Mouse (Mus musculus) cerebellum, adult 2 months (tissue): ENCODE measurements around the gene Egfem1. TPM values are rescaled to one million over a fixed set of nuclear protein-coding genes. Genes with fewer than 3 reads are reported as not detected.

ENCODE experiments used
- DNase-seq, 2 experiments: peaks; one replicate each; pipeline ENCODE4 v3.0.0; 2021
- H3K27ac ChIP-seq: fragments of 200-500 bp; 2 replicates; pipeline ENCODE4 v1.5.1; 2012; ENCODE audit warnings: low read length, control low read depth, inconsistent platforms; ENCODE audit not compliant: insufficient read depth
- H3K27me3 ChIP-seq: fragments of 200-500 bp; 2 replicates; pipeline ENCODE4 v1.6.1; 2012; ENCODE audit warnings: inconsistent platforms, mild to moderate bottlenecking, low read length, moderate library complexity; ENCODE audit not compliant: control insufficient read depth, insufficient read depth
- H3K4me1 ChIP-seq: fragments of 200-500 bp; 2 replicates; pipeline ENCODE4 v1.6.1; 2011; ENCODE audit warnings: low read length; ENCODE audit not compliant: control insufficient read depth, insufficient read depth
- H3K4me3 ChIP-seq: fragments of 200-500 bp; replicated peaks from 2 replicates; pipeline ENCODE3; 2011; ENCODE audit warnings: mild to moderate bottlenecking, low read depth, low read length, control low read depth; ENCODE audit not compliant: insufficient read depth
- CTCF ChIP-seq: fragments of 200-500 bp; IDR thresholded peaks from 2 replicates; pipeline ENCODE4 v1.5.1; 2011; ENCODE audit warnings: low read depth, mild to moderate bottlenecking, control low read depth, low read length, moderate library complexity, borderline replicate concordance; ENCODE audit not compliant: insufficient read depth
- POLR2A ChIP-seq: fragments of 200-500 bp; IDR thresholded peaks from 2 replicates; pipeline ENCODE4 v1.6.1; 2011; ENCODE audit warnings: low read length, control low read depth, borderline replicate concordance; ENCODE audit not compliant: insufficient read depth
- WGBS: fragments of 180-500 bp; shearing (Covaris S2); methylation state at CpG from one replicate; pipeline ENCODE4 v1.1.7; 2018; 5-methylcytosine and 5-hydroxymethylcytosine counted together
- polyA plus RNA-seq: library from polyadenylated mRNA; depleted of rRNA; stranded (reverse); fragments of >200 nt; gene quantifications from 2 replicates; pipeline ENCODE4 v1.2.3, GENCODE M21; 2012

Gene Egfem1
- polyA plus RNA-seq, 1 experiment, result 3.6 TPM

DNA sequence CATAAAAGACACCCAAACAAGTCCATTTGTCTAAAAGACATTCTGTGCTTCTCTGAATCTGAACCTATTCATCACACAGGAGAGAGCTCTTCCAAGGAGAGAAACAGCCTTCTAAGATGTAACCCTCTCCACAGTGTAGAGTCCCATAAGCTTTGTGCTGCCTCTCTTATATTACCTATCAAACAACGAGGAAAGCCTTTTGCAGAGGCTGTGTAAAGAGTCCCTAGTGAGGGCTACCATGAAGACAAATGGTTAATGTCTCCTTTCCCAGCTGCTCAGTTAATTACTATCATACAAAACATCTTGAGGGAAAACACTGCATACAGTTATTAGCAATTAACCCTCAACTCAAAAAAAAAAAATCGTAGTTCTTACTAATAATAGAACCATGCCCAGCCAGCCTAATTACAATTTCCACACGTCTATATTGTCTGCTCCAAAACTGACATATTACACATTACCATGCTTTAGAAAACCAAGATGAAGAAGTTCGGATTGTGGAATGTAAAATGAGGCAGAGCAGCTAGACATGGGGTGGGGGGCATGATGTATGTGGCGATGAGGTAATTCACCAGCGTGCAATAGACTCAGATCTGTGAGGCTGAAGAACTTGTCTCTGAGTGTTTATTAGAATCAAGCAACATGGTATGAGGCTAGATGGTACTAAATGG lies 13.3 kb upstream of the Egfem1 start:
- TF ChIP-seq POLR2A (no peak), CTCF (no peak)
- no peaks in the 10 kb centered on the region for H3K27me3 ChIP-seq
- H3K4me1 ChIP-seq, result no peaks in the 10 kb centered on the region
- H3K27ac ChIP-seq, result no peak overlapping the region
- no peak for DNase-seq
- no peak overlapping the region for H3K4me3 ChIP-seq
- 75% methylated on average over 6 of the region's 6 CpGs for WGBS

DNA sequence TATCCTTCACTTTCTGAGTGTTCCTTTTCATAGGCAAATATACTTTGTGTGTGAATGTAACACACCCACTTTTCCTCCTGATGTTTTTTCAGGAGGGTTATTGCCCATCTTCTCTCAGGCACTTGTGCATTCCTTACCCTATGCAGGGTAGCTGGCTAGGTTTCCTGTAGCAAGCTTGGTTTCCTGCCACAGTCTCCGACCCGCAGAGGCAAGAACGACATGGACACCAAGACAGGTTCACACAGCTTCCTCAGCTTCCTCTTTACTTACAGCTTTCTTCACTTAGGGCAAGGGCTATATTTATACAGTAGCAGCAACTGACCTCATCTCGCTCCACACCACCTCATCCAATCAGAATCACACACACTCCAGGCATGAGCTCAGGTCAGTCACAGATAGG lies 10.5 kb upstream of the Egfem1 start:
- 86% methylated on average over 4 of the region's 4 CpGs for WGBS
- TF ChIP-seq CTCF (no peak), POLR2A (no peak)

DNA sequence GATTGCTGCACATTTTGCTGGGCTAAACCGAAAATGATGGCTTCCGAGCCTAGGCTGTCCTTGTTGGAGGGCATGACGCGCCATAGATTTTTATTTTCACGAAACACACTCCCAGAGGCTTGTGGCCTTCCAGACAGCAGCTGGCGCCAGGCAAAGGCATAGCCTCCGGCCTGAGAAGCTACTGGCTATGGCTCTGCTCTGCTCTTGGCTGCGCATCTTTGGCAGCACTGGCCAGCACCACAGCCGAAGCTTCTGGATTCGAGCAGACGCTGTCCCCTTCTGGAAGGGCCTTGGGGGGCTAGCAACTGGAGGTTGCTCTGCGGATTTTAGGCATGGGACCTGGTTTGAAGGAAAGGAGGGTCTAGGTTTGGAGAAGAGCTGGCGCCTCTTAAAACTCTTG lies 306 bp upstream of the Egfem1 start:
- TF ChIP-seq CTCF (no peak), POLR2A (no peak)
- Histone ChIP-seq H3K4me1 (0 out of 2 replicates have a peak, but pooled peaks cover 3% of the 10 kb centered on the region), H3K4me3 (no peak overlapping the region), H3K27ac (no peak overlapping the region), H3K27me3 (no peaks in the 10 kb centered on the region)
- no peak for DNase-seq
- WGBS, result 4% methylated on average over 13 of the region's 13 CpGs

More for the DNA sequence above, 10.5 kb upstream of the Egfem1 start:
- Histone ChIP-seq H3K27ac (no peak overlapping the region), H3K4me3 (no peak overlapping the region), H3K27me3 (no peaks in the 10 kb centered on the region), H3K4me1 (no peaks in the 10 kb centered on the region)
- DNase-seq, result no peak

DNA sequence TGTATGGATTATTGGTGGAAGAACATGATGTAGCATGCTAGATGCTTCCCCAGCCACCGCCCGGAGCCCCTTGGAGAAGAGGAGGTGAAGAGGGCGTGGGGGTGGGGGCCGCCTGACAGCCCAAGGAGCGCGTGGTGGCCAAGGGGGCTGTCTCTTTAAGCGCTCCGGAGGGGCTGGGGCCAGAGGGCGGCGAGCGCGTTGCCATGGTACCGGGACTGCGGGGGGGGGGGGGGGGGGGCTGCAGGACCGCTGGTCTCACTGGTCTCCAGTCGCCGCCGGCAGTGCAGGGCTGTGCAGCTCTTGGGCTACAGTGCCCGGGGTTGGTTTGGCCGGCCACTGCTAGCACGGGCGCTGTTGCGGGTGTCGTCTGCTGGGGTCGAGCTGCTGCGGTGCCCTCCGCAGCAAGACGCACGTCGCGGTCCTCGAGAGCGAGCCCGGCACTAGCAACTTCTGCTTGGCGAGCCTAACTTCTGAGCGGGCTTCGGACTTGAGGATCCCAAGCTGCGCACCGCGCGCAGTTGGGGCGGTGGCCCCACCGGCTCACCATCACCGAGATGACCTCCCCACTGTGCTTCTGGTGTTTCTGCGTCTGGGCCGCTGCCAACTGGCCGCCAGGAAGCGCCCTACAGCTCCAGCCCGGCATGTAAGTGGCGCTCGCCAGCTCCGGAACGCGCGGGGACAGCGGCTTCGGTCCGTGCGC lies 623 bp downstream of the Egfem1 start:
- H3K27ac ChIP-seq, result no peak overlapping the region
- no peaks in the 10 kb centered on the region for H3K27me3 ChIP-seq
- under 1% methylated on average over 49 of the region's 59 CpGs for WGBS
- TF ChIP-seq POLR2A (no peak), CTCF (no peak)
- H3K4me3 ChIP-seq, result peak overlapping the region; percentile 12
- 0 out of 2 replicates have a peak, but pooled peaks cover 3% of the 10 kb centered on the region for H3K4me1 ChIP-seq
- peak in 1 of 2 experiments; percentile 12 for DNase-seq

DNA sequence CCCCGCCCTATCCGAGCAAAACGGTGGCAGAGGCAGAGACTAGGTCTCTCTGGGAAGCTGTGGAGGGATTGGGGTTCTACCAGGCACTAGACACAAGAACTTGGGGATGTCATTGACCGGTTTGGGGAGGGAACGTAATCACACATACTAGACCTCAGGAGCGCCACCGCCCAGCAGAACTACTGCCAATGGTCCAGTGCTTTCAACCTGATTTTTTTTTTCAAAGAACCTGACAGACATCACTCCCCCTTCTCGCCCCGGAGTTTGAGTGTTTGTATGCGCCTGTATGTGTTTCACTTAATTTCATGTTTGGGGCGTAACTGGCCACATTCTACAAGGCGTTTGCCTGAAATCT lies 1.1 kb downstream of the Egfem1 start:
- Histone ChIP-seq H3K4me3 (no peak overlapping the region), H3K27ac (no peak overlapping the region), H3K27me3 (no peaks in the 10 kb centered on the region), H3K4me1 (0 out of 2 replicates have a peak, but pooled peaks cover 3% of the 10 kb centered on the region)
- no peak for DNase-seq
- 1% methylated on average over 12 of the region's 12 CpGs for WGBS
- TF ChIP-seq CTCF (no peak), POLR2A (no peak)

DNA sequence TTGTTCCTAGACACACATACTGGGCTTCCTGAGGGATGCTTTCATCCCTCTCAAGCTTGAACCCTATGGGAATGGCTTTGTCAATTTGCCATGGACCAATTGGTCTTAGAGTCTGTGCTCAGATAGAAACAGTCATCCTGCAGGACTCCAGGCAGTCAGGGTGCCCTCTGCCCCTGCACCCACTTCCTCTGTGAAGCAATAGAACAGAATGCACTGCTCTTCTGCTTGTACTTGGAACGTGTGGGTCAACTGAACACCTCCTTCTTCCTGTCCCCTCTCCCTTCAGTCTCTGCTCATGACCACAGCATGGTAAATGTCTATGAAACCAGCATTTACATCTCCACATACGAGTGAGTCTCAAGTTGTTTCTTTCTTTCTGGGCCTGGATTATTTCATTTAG lies 16.6 kb downstream of the Egfem1 start:
- H3K4me3 ChIP-seq, result no peak overlapping the region
- WGBS, result 69% methylated on average over 2 of the region's 2 CpGs
- H3K27me3 ChIP-seq, result no peaks in the 10 kb centered on the region
- no peaks in the 10 kb centered on the region for H3K4me1 ChIP-seq
- TF ChIP-seq POLR2A, result no peak
- TF ChIP-seq CTCF, result no peak
- H3K27ac ChIP-seq, result no peak overlapping the region
- DNase-seq, result no peak

DNA sequence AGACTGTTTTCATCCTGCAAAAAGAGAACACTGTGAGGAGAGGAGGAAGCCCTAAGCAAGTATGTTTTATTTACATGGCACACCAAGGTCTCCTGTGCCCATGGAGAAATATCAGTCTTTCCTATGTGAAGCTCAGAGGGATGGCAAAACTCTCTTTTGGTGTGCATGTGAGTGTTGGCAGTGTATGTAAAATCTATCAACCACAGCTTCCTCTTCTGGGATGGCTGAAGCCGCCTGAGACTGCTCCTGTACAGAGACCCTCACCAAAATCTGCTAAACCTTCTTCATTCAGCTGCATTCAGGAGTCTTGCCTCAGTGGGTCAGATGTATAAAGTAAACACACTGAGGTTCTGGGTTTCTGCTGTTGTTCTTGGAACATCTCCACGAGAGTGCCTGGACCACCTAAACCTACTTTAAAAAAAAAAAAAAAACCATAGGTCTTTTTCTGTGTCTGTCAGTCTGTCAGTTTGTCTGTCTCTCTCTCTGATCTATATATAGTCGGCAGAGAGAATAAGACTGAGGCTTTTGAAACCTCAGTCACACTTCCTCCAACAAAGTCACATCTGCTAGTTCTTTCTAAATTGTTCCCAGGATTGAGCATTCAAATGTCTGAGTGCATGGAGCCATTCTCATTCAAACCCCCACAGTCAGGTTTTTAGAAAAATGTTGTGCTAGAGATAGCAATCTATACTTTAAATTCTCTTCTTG lies 24.3 kb downstream of the Egfem1 start:
- H3K4me1 ChIP-seq, result no peaks in the 10 kb centered on the region
- DNase-seq, result no peak
- no peak overlapping the region for H3K27ac ChIP-seq
- H3K27me3 ChIP-seq, result no peaks in the 10 kb centered on the region
- 85% methylated on average over 3 of the region's 3 CpGs for WGBS
- TF ChIP-seq CTCF (no peak), POLR2A (no peak)
- H3K4me3 ChIP-seq, result no peak overlapping the region
